Mouse (Mus musculus) heart, embryonic 16.5 days (tissue): ENCODE results near the gene Kif5c. TPM values are rescaled to one million over a fixed set of nuclear protein-coding genes. Genes with fewer than 3 reads are reported as not detected.

Experiments
- ATAC-seq: fragments of 200-750 bp; cut with Nextera tagmentation; replicated peaks from 2 replicates; pipeline ENCODE4 v1.8.0; 2017; ENCODE audit warnings: moderate number of reproducible peaks; ENCODE audit not compliant: insufficient read depth, low FRiP score; ENCODE audit errors: extremely low read depth
- H3K27ac ChIP-seq: fragments of 300-500 bp; sonication (generic); 2 replicates; pipeline ENCODE4 v1.5.1; 2014; ENCODE audit warnings: mild to moderate bottlenecking, low read length, control low read depth, moderate library complexity
- H3K27me3 ChIP-seq: fragments of 300-500 bp; sonication (generic); 2 replicates; pipeline ENCODE4 v1.6.1; 2014; ENCODE audit warnings: low read length, mixed read lengths; ENCODE audit not compliant: control insufficient read depth, insufficient read depth
- H3K36me3 ChIP-seq: fragments of 300-500 bp; sonication (generic); 2 replicates; pipeline ENCODE4 v1.6.1; 2014; ENCODE audit not compliant: control insufficient read depth, insufficient read depth
- H3K4me1 ChIP-seq: fragments of 300-500 bp; sonication (generic); 2 replicates; pipeline ENCODE4 v1.6.1; 2014; ENCODE audit warnings: low read length, mixed read lengths; ENCODE audit not compliant: control insufficient read depth, insufficient read depth
- H3K4me2 ChIP-seq: fragments of 300-500 bp; sonication (generic); 2 replicates; pipeline ENCODE4 v1.6.1; 2014; ENCODE audit warnings: low read depth, mild to moderate bottlenecking, control low read depth, low read length
- H3K4me3 ChIP-seq: fragments of 300-500 bp; sonication (generic); 2 replicates; pipeline ENCODE4 v1.5.1; 2014; ENCODE audit warnings: mild to moderate bottlenecking, control low read depth, low read length
- H3K9ac ChIP-seq: fragments of 300-500 bp; sonication (generic); 2 replicates; pipeline ENCODE4 v1.6.1; 2014; ENCODE audit warnings: low read length, control low read depth
- H3K9me3 ChIP-seq: fragments of 300-500 bp; sonication (generic); replicated peaks from 2 replicates; pipeline ENCODE4 v1.6.1; 2016; ENCODE audit warnings: low read length; ENCODE audit not compliant: control insufficient read depth
- whole genome bisulfite sequencing: fragments of 180-500 bp; shearing (Covaris S2); extraction: QIAGEN DNeasy Blood & Tissue Kit; methylation state at CpG from one replicate; pipeline ENCODE4 v1.1.7; 2014; 5-methylcytosine and 5-hydroxymethylcytosine counted together
- polyA plus RNA-seq: library from polyadenylated mRNA; unstranded; fragments of >200 nt; fragmentation: Nextera tagmentation; extraction: Ambion mirVana; gene quantifications from 2 replicates; pipeline ENCODE4 v1.2.1, GENCODE M21; 2015

The Kif5c gene
- polyA plus RNA-seq, 1 experiment from 2014 or later: 0.80 TPM

DNA sequence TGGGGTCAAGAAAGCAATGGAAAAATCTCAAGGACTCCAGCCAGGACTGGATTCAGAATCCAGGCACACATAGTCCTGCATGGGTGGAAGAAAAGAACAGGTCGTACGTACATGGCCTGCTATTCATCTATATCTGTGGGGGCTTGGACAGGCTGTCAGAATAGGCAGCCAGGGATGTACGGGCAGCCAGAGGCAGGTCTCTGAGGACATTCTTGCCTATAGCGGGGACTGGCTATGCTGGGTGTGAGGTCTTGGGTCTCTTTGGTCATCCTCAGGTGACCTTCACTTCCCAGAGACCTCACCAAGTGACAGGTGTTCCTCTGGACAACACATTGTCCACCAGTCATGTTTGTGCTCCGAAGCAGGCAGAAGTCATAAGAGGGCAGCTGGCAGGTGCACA is 36.6 kb upstream of the Kif5c start:
- no peak overlapping the region for H3K4me2 ChIP-seq
- H3K9ac ChIP-seq: no peak overlapping the region
- H3K9me3 ChIP-seq: no peaks in the 10 kb centered on the region
- ATAC-seq: no peak
- WGBS: 77% methylated on average over 5 of the region's 5 CpGs
- H3K4me3 ChIP-seq: no peak overlapping the region
- no peaks in the 10 kb centered on the region for H3K36me3 ChIP-seq
- H3K4me1 ChIP-seq: no peaks in the 10 kb centered on the region
- no peaks in the 10 kb centered on the region for H3K27me3 ChIP-seq
- H3K27ac ChIP-seq: no peak overlapping the region

DNA sequence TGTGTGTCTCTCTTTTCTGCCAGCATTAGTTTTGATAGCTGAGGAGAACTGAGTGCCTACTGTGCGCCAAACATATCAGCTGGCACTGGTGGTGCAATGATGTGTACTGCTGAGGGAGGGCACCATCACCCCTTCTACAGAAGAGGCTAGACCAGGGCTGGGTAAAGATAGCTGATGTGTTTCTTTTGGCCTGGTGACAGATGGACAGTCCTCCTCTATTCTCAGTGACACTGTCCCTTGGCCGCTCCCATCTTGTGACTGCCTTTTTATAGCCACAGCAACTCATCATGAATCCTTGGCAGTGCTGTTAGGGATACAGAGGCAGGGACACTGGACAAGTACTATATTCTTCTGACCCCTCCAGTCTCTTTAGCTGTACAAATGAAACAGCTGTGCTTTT is 35.8 kb upstream of the Kif5c start:
- WGBS: 86% methylated on average over 2 of the region's 2 CpGs
- Histone ChIP-seq H3K4me2 (no peak overlapping the region), H3K9me3 (no peaks in the 10 kb centered on the region), H3K9ac (no peak overlapping the region), H3K4me1 (no peaks in the 10 kb centered on the region), H3K27ac (no peak overlapping the region), H3K4me3 (no peak overlapping the region), H3K36me3 (no peaks in the 10 kb centered on the region), H3K27me3 (no peaks in the 10 kb centered on the region)
- no peak for ATAC-seq

DNA sequence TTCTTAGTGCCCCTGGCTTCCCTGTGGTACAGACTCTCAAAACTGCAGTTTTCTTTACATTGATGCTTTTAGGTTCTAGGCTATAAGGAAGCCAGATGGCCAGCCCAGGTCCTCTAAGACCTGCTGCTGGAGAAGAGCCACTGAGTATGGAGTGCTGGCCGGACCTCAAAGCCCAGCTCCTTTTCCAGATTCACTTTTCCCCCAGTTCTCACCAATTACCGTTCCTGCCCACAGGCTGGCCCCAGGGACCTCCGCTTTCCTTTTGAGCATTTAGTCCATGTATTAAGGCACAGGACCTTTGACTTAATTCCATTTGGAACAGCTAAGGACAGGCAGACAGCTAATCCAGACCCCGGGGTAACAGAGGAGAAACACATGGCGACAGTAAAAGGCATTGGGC is 28.6 kb upstream of the Kif5c start:
- ATAC-seq: no peak
- no peak overlapping the region for H3K9ac ChIP-seq
- no peak overlapping the region for H3K4me2 ChIP-seq
- no peaks in the 10 kb centered on the region for H3K9me3 ChIP-seq
- no peak overlapping the region for H3K27ac ChIP-seq
- no peaks in the 10 kb centered on the region for H3K36me3 ChIP-seq
- 64% methylated on average over 5 of the region's 5 CpGs for whole genome bisulfite sequencing
- no peak overlapping the region for H3K4me3 ChIP-seq
- H3K4me1 ChIP-seq: no peaks in the 10 kb centered on the region
- H3K27me3 ChIP-seq: no peaks in the 10 kb centered on the region

- H3K27me3 ChIP-seq: no peaks in the 10 kb centered on the region
- no peak overlapping the region for H3K9ac ChIP-seq
- no peaks in the 10 kb centered on the region for H3K9me3 ChIP-seq
- H3K4me1 ChIP-seq: no peaks in the 10 kb centered on the region
- H3K4me2 ChIP-seq: no peak overlapping the region
- no peak for ATAC-seq
- no peak overlapping the region for H3K27ac ChIP-seq
- H3K4me3 ChIP-seq: no peak overlapping the region
- H3K36me3 ChIP-seq: no peaks in the 10 kb centered on the region
Measured at GRCm38 (mm10) chr2:49592926-49593325, 26.2 kb upstream of the Kif5c start.

DNA sequence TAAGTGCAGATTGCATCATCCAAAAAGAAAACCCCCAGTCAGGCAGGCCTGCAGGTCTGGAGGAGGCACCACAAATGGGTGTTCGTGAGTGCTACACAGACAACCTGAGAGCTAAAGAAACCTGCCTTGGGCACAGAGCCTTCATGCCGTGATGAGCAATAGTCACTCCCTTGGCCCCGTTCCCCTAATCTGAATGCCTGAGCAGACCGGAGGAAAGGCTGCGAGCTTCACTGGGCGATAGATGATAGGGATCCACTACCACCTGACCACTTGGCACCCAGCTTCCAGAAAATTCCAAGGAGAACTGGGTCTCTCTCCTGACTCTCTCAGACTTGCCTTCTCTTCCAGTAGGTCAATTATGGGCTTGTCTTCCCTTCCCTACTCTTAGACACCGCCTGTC is 24.2 kb upstream of the Kif5c start:
- no peak overlapping the region for H3K4me2 ChIP-seq
- ATAC-seq: no peak
- H3K36me3 ChIP-seq: no peaks in the 10 kb centered on the region
- WGBS: 82% methylated on average over 7 of the region's 7 CpGs
- H3K9ac ChIP-seq: no peak overlapping the region
- H3K4me3 ChIP-seq: no peak overlapping the region
- H3K27me3 ChIP-seq: no peaks in the 10 kb centered on the region
- H3K4me1 ChIP-seq: no peaks in the 10 kb centered on the region
- no peaks in the 10 kb centered on the region for H3K9me3 ChIP-seq
- no peak overlapping the region for H3K27ac ChIP-seq

DNA sequence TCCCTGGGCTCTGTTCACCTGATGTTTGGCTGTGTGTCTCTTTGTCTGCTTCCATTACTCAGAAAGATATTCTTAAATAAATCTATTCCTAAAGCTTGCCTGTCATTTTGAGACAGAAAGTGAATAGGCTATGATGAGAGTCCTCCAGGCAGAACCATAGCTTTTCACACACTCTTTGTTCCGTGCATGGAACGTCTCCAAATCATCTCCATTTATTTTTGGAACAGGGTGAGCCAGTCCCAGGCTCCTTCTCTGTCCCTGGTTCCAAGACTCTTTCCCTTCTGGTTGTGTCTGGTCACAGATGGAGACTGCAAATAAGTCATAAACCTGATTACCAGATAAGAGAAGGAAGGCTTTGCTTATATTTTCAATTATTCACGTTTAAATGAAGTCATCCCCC is 22.8 kb upstream of the Kif5c start:
- H3K4me1 ChIP-seq: no peaks in the 10 kb centered on the region
- no peaks in the 10 kb centered on the region for H3K9me3 ChIP-seq
- ATAC-seq: no peak
- H3K9ac ChIP-seq: no peak overlapping the region
- 47% methylated on average over 3 of the region's 3 CpGs for WGBS
- no peaks in the 10 kb centered on the region for H3K36me3 ChIP-seq
- H3K4me3 ChIP-seq: no peak overlapping the region
- no peak overlapping the region for H3K27ac ChIP-seq
- H3K27me3 ChIP-seq: no peaks in the 10 kb centered on the region
- no peak overlapping the region for H3K4me2 ChIP-seq

- H3K4me1 ChIP-seq: no peaks in the 10 kb centered on the region
- H3K4me3 ChIP-seq: no peak overlapping the region
- no peak overlapping the region for H3K9ac ChIP-seq
- 58% methylated on average over 7 of the region's 7 CpGs for WGBS
- no peak overlapping the region for H3K27ac ChIP-seq
- H3K27me3 ChIP-seq: no peaks in the 10 kb centered on the region
- no peak for ATAC-seq
- H3K36me3 ChIP-seq: no peaks in the 10 kb centered on the region
- H3K4me2 ChIP-seq: no peak overlapping the region
- H3K9me3 ChIP-seq: no peaks in the 10 kb centered on the region
Measured at GRCm38 (mm10) chr2:49600021-49600681, 18.9 kb upstream of the Kif5c start.

- H3K27me3 ChIP-seq: no peaks in the 10 kb centered on the region
- H3K4me2 ChIP-seq: no peak overlapping the region
- H3K27ac ChIP-seq: no peak overlapping the region
- H3K9me3 ChIP-seq: no peaks in the 10 kb centered on the region
- 87% methylated on average over 4 of the region's 4 CpGs for WGBS
- no peak for ATAC-seq
- no peak overlapping the region for H3K9ac ChIP-seq
- H3K4me3 ChIP-seq: no peak overlapping the region
- H3K36me3 ChIP-seq: no peaks in the 10 kb centered on the region
- no peaks in the 10 kb centered on the region for H3K4me1 ChIP-seq
Measured at GRCm38 (mm10) chr2:49602791-49603349, 16.2 kb upstream of the Kif5c start.

DNA sequence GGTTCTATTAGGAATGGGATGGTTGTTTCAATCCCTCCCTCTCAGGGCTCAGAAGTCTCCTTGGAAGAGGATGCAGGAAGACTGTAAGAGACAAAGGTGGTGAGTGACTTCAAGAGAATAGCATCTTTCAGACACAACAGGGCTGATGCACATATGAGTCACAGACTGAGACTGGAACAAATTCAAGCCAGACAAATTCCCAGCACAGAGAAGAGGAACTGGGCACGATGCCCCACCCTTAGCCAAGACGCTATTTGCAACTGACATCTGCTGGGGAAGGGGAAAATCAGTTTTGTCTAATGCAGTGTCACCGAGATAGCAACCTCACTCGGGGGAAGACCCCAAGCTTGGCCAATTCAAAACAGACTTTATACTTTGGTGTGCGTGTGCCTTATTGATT is 9.5 kb upstream of the Kif5c start:
- H3K9ac ChIP-seq: no peak overlapping the region
- H3K4me1 ChIP-seq: no peaks in the 10 kb centered on the region
- no peak overlapping the region for H3K4me3 ChIP-seq
- ATAC-seq: no peak
- peaks cover 3% of the 10 kb centered on the region; the same call in 1 of the 2 replicates for H3K9me3 ChIP-seq
- H3K36me3 ChIP-seq: no peaks in the 10 kb centered on the region
- H3K4me2 ChIP-seq: no peak overlapping the region
- no peak overlapping the region for H3K27ac ChIP-seq
- no peaks in the 10 kb centered on the region for H3K27me3 ChIP-seq
- 67% methylated on average over 5 of the region's 5 CpGs for WGBS
